Comparison of ENCODE assay signal across 8 mouse cellular contexts in genomic region chr11:78262550-78262949, GRCm38 (mm10). TPM values are rescaled to one million over a fixed set of nuclear protein-coding genes. Genes with fewer than 3 reads are reported as not detected.
A peak's percentile ranks its signal among the peaks of the same experiment; 100 is the strongest.
DNase-seq lines count a peak whose midpoint lies in the region; ATAC-seq and TF ChIP-seq lines count a peak whose summit lies in the region.

No protein-coding gene starts in this region.

- peaks cover 46% of the 10 kb centered on the region for H3K36me3 ChIP-seq in embryonic facial prominence, embryonic 10.5 days (replicated peaks)
- peaks cover 35% of the 10 kb centered on the region for H3K36me3 ChIP-seq in liver, adult 2 months (ENCODE audit: control insufficient read depth, insufficient read depth, low read length)
- peaks cover 32% of the 10 kb centered on the region for H3K36me3 ChIP-seq in midbrain, postnatal 0 days (ENCODE audit: insufficient read depth, low read length)
- peaks cover 27% of the 10 kb centered on the region for H3K36me3 ChIP-seq in stomach, embryonic 15.5 days

- 4% methylated on average over 8 of the region's 8 CpGs for WGBS in embryonic facial prominence, embryonic 10.5 days
- WGBS in liver, adult 2 months = 9% methylated on average over 8 of the region's 8 CpGs
- 3% methylated on average over 8 of the region's 8 CpGs for WGBS in midbrain, postnatal 0 days
- under 1% methylated on average over 8 of the region's 8 CpGs for WGBS in stomach, embryonic 15.5 days

- H3K9ac ChIP-seq in liver, adult 2 months (ENCODE audit: low read depth, low read length) = no peak overlapping the region
- no peak overlapping the region for H3K9ac ChIP-seq in midbrain, postnatal 0 days (replicated peaks; ENCODE audit: low read length, poor library complexity, severe bottlenecking)
- no peak overlapping the region for H3K9ac ChIP-seq in stomach, embryonic 15.5 days

- DNase-seq in CD4-positive, CD25-positive, alpha-beta regulatory T cell, adult 2 months (ENCODE audit: low read depth, low spot score) = peak; percentile 74
- DNase-seq in adrenal gland, adult 8-10 months = peak; percentile 29
- DNase-seq in embryonic facial prominence, embryonic 10.5 days (ENCODE audit: low spot score) = peak; percentile 80
- peak; percentile 47 to 61 for DNase-seq in heart, adult 18-20 months
- DNase-seq in kidney, adult 18-20 months = peak; percentile 58
- DNase-seq in liver, adult 2 months (ENCODE audit: extremely low read depth, low read depth, low spot score) = peak; percentile 43
- DNase-seq in midbrain, postnatal 0 days (ENCODE audit: low spot score) = peak; percentile 89

- H3K4me1 ChIP-seq in embryonic facial prominence, embryonic 10.5 days = peaks cover 13% of the 10 kb centered on the region
- H3K4me1 ChIP-seq in liver, adult 2 months (ENCODE audit: control insufficient read depth, insufficient read depth, low read length) = no peaks in the 10 kb centered on the region
- H3K4me1 ChIP-seq in midbrain, postnatal 0 days (ENCODE audit: insufficient read depth, low read length) = no peaks in the 10 kb centered on the region
- H3K4me1 ChIP-seq in stomach, embryonic 15.5 days = peaks cover 7% of the 10 kb centered on the region

- peak overlapping the region; percentile 96 for H3K4me3 ChIP-seq in embryonic facial prominence, embryonic 10.5 days
- peak overlapping the region; percentile 7; the same call in 1 of the 2 replicates for H3K4me3 ChIP-seq in liver, adult 2 months (ENCODE audit: insufficient read depth, low read depth, low read length)
- H3K4me3 ChIP-seq in midbrain, postnatal 0 days (ENCODE audit: low read depth, low read length) = peak overlapping the region; percentile 76
- peak overlapping the region; percentile 85 for H3K4me3 ChIP-seq in stomach, embryonic 15.5 days (replicated peaks)

- peak; percentile 75 for TF ChIP-seq CTCF in liver, adult 2 months (IDR thresholded peaks at IDR 0.05; ENCODE audit: low read depth, low read length)
- TF ChIP-seq CTCF in midbrain, postnatal 0 days (IDR thresholded peaks at IDR 0.05) = peak; percentile 81

- TF ChIP-seq POLR2A in liver, adult 2 months (IDR thresholded peaks at IDR 0.05; ENCODE audit: extremely low read depth, insufficient read depth, low read length) = no peak

- peaks cover 19% of the 10 kb centered on the region for H3K27me3 ChIP-seq in embryonic facial prominence, embryonic 10.5 days (replicated peaks; ENCODE audit: low read depth, poor library complexity, severe bottlenecking)
- H3K27me3 ChIP-seq in liver, adult 2 months (ENCODE audit: control insufficient read depth, insufficient read depth, low read length) = no peaks in the 10 kb centered on the region
- no peaks in the 10 kb centered on the region for H3K27me3 ChIP-seq in midbrain, postnatal 0 days (ENCODE audit: insufficient read depth, low read length)
- H3K27me3 ChIP-seq in stomach, embryonic 15.5 days (replicated peaks) = no peaks in the 10 kb centered on the region

- peak overlapping the region; percentile 67 for H3K4me2 ChIP-seq in midbrain, postnatal 0 days (ENCODE audit: low read depth, low read length, poor library complexity, severe bottlenecking)
- H3K4me2 ChIP-seq in stomach, embryonic 15.5 days = peak overlapping the region; percentile 74

- H3K79me2 ChIP-seq in liver, adult 2 months (ENCODE audit: control insufficient read depth, insufficient read depth, low read length) = peaks cover 7% of the 10 kb centered on the region; the same call in 1 of the 2 replicates

- H3K9me3 ChIP-seq in embryonic facial prominence, embryonic 10.5 days = no peaks in the 10 kb centered on the region
- no peaks in the 10 kb centered on the region for H3K9me3 ChIP-seq in midbrain, postnatal 0 days (ENCODE audit: low read length)
- no peaks in the 10 kb centered on the region for H3K9me3 ChIP-seq in stomach, embryonic 15.5 days

- ATAC-seq in midbrain, postnatal 0 days (ENCODE audit: low FRiP score) = no peak
- ATAC-seq in stomach, embryonic 15.5 days (ENCODE audit: insufficient read depth, low FRiP score, low read depth) = no peak

- no peak overlapping the region for H3K27ac ChIP-seq in embryonic facial prominence, embryonic 10.5 days (replicated peaks)
- no peak overlapping the region for H3K27ac ChIP-seq in liver, adult 2 months (replicated peaks; ENCODE audit: insufficient read depth, low read depth, low read length)
- H3K27ac ChIP-seq in midbrain, postnatal 0 days (ENCODE audit: low read depth, low read length) = 0 out of 2 replicates have a peak overlapping the region, but pooled peaks have one; percentile 18
- peak overlapping the region; percentile 86 for H3K27ac ChIP-seq in stomach, embryonic 15.5 days

RNA-seq across cellular contexts. Expression of gene 2610507B11Rik, which starts 1.0 kb away (rescaled TPM):
- 100 to 1,000 TPM; 178 to 198 (median 188) TPM for total RNA-seq in adrenal gland, adult 8-10 months (2022)
- polyA plus RNA-seq in embryonic facial prominence, embryonic 10.5 days (2016; fragmentation: Nextera tagmentation; extraction: Ambion mirVana) = 60.4 and 72.1 TPM in 2 replicates
- total RNA-seq in heart, adult 18-20 months (2021) = 100 to 1,000 TPM; 203 to 219 TPM
- total RNA-seq in liver, adult 2 months (2014; rRNA removed) = 66.7 and 68.6 TPM in 2 replicates
- 42.5 and 43.6 TPM in 2 replicates for polyA plus RNA-seq in liver, adult 2 months (2012; rRNA removed)
- 71.1 and 71.4 TPM in 2 replicates for total RNA-seq in midbrain, postnatal 0 days (2014; rRNA removed)
- polyA plus RNA-seq in midbrain, postnatal 0 days (2015; fragmentation: Nextera tagmentation; extraction: Ambion mirVana) = 40.8 and 49.2 TPM in 2 replicates
- 76.7 and 82.5 TPM in 2 replicates for polyA plus RNA-seq in stomach, embryonic 15.5 days (2015; fragmentation: Nextera tagmentation; extraction: Ambion mirVana)

RNA-seq across cellular contexts. Expression of gene Supt6, which starts 16.8 kb away (rescaled TPM):
- total RNA-seq in adrenal gland, adult 8-10 months (2022) = 10 to 100 TPM; 71.8 to 93.4 (median 79.5) TPM
- polyA plus RNA-seq in embryonic facial prominence, embryonic 10.5 days (2016; fragmentation: Nextera tagmentation; extraction: Ambion mirVana) = 39.2 TPM in 2 replicates
- 10 to 100 TPM; 28.4 to 29.7 TPM for total RNA-seq in heart, adult 18-20 months (2021)
- 11.0 and 13.0 TPM in 2 replicates for total RNA-seq in liver, adult 2 months (2014; rRNA removed)
- 8.0 and 8.9 TPM in 2 replicates for polyA plus RNA-seq in liver, adult 2 months (2012; rRNA removed)
- 37.4 and 37.6 TPM in 2 replicates for total RNA-seq in midbrain, postnatal 0 days (2014; rRNA removed)
- 19.0 and 19.4 TPM in 2 replicates for polyA plus RNA-seq in midbrain, postnatal 0 days (2015; fragmentation: Nextera tagmentation; extraction: Ambion mirVana)
- polyA plus RNA-seq in stomach, embryonic 15.5 days (2015; fragmentation: Nextera tagmentation; extraction: Ambion mirVana) = 22.8 and 25.7 TPM in 2 replicates

RNA-seq across cellular contexts. Expression of gene Sdf2, which starts 17.0 kb away (rescaled TPM):
- total RNA-seq in adrenal gland, adult 8-10 months (2022) = 100 to 1,000 TPM; 118 to 156 (median 125) TPM
- 43.5 and 44.9 TPM in 2 replicates for polyA plus RNA-seq in embryonic facial prominence, embryonic 10.5 days (2016; fragmentation: Nextera tagmentation; extraction: Ambion mirVana)
- total RNA-seq in heart, adult 18-20 months (2021) = 10 to 100 TPM; 52.7 to 55.7 TPM
- 45.5 and 48.1 TPM in 2 replicates for total RNA-seq in liver, adult 2 months (2014; rRNA removed)
- polyA plus RNA-seq in liver, adult 2 months (2012; rRNA removed) = 63.9 and 70.1 TPM in 2 replicates
- 76.3 and 106 TPM in 2 replicates for total RNA-seq in midbrain, postnatal 0 days (2014; rRNA removed)
- 114 and 115 TPM in 2 replicates for polyA plus RNA-seq in midbrain, postnatal 0 days (2015; fragmentation: Nextera tagmentation; extraction: Ambion mirVana)
- polyA plus RNA-seq in stomach, embryonic 15.5 days (2015; fragmentation: Nextera tagmentation; extraction: Ambion mirVana) = 89.7 and 92.1 TPM in 2 replicates

RNA-seq across cellular contexts. Expression of gene BC030499, which starts 28.1 kb away (rescaled TPM):
- total RNA-seq in adrenal gland, adult 8-10 months (2022) = 1 to 10 TPM in 3 of 4 experiments, under 1 TPM in 1; 0.26 to 1.8 (median 1.5) TPM
- 0.48 and 0.49 TPM in 2 replicates for polyA plus RNA-seq in embryonic facial prominence, embryonic 10.5 days (2016; fragmentation: Nextera tagmentation; extraction: Ambion mirVana)
- total RNA-seq in heart, adult 18-20 months (2021) = under 1 TPM; 0.37 to 0.49 TPM
- total RNA-seq in liver, adult 2 months (2014; rRNA removed) = 0.18 and 0.27 TPM in 2 replicates
- polyA plus RNA-seq in liver, adult 2 months (2012; rRNA removed) = 0.11 and 0.13 TPM in 2 replicates
- 0.22 and 0.38 TPM in 2 replicates for total RNA-seq in midbrain, postnatal 0 days (2014; rRNA removed)
- polyA plus RNA-seq in midbrain, postnatal 0 days (2015; fragmentation: Nextera tagmentation; extraction: Ambion mirVana) = 0.12 TPM in 1 of 2 replicates, not detected in the other
- 0.26 and 0.37 TPM in 2 replicates for polyA plus RNA-seq in stomach, embryonic 15.5 days (2015; fragmentation: Nextera tagmentation; extraction: Ambion mirVana)

RNA-seq across cellular contexts. Expression of gene Spag5, which starts 38.8 kb away (rescaled TPM):
- 1 to 10 TPM; 5.1 to 8.3 (median 6.9) TPM for total RNA-seq in adrenal gland, adult 8-10 months (2022)
- 65.7 and 73.1 TPM in 2 replicates for polyA plus RNA-seq in embryonic facial prominence, embryonic 10.5 days (2016; fragmentation: Nextera tagmentation; extraction: Ambion mirVana)
- under 1 TPM; 0.28 to 0.35 TPM for total RNA-seq in heart, adult 18-20 months (2021)
- total RNA-seq in liver, adult 2 months (2014; rRNA removed) = 0.54 and 0.83 TPM in 2 replicates
- polyA plus RNA-seq in liver, adult 2 months (2012; rRNA removed) = 0.15 and 0.19 TPM in 2 replicates
- 3.1 and 3.6 TPM in 2 replicates for total RNA-seq in midbrain, postnatal 0 days (2014; rRNA removed)
- 2.2 and 2.4 TPM in 2 replicates for polyA plus RNA-seq in midbrain, postnatal 0 days (2015; fragmentation: Nextera tagmentation; extraction: Ambion mirVana)
- 33.3 and 34.6 TPM in 2 replicates for polyA plus RNA-seq in stomach, embryonic 15.5 days (2015; fragmentation: Nextera tagmentation; extraction: Ambion mirVana)

Comparison
In these comparisons a context has a peak if more than half of its experiments do, and no peak if none do; other contexts are left out.
1. DNase-seq: peak in every context shown above with its lines; median percentile 89 in midbrain, postnatal 0 days; 80 in embryonic facial prominence, embryonic 10.5 days; 74 in CD4-positive, CD25-positive, alpha-beta regulatory T cell, adult 2 months; 58 in kidney, adult 18-20 months; 54 in heart, adult 18-20 months; 43 in liver, adult 2 months; 29 in adrenal gland, adult 8-10 months.
2. H3K27ac ChIP-seq: peak in midbrain, postnatal 0 days (single experiment) and stomach, embryonic 15.5 days (single experiment); none in embryonic facial prominence, embryonic 10.5 days (single experiment) and liver, adult 2 months (single experiment).
3. H3K4me3 ChIP-seq: peak in every context shown above with its lines; median percentile 96 in embryonic facial prominence, embryonic 10.5 days; 85 in stomach, embryonic 15.5 days; 76 in midbrain, postnatal 0 days; 7 in liver, adult 2 months.